Mouse (Mus musculus) liver, adult (tissue): Measurements from ENCODE around the gene Trmt5.
A peak's percentile ranks its signal among the peaks of the same experiment; 100 is the strongest.

ENCODE experiments used
- GATA4 ChIP-seq: IDR thresholded peaks from 2 replicates; pipeline ENCODE4 v1.6.1; 2014; ENCODE audit warnings: mild to moderate bottlenecking, low read length; ENCODE audit not compliant: insufficient replicate concordance

The Trmt5 gene

DNA sequence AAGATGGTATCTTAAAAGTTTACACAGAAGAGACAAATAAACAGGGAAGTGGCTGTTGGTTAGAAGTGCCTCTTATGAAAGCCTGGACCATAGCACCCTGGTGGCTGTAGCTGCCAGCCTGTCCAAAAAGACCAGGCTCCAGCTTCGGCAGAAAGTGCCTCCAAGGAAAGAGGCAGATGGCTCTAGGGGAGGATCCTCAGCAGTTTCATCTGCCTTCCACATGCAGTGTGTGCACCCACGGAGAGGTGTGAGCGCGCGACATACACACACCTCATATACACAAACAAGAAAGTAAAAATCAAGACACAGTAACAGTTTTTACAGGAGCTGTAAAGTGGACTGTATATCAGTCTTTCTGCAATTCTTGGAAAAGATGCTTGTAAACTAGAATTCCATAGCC lies 12.1 kb upstream of the Trmt5 start:
- no peak for TF ChIP-seq GATA4

DNA sequence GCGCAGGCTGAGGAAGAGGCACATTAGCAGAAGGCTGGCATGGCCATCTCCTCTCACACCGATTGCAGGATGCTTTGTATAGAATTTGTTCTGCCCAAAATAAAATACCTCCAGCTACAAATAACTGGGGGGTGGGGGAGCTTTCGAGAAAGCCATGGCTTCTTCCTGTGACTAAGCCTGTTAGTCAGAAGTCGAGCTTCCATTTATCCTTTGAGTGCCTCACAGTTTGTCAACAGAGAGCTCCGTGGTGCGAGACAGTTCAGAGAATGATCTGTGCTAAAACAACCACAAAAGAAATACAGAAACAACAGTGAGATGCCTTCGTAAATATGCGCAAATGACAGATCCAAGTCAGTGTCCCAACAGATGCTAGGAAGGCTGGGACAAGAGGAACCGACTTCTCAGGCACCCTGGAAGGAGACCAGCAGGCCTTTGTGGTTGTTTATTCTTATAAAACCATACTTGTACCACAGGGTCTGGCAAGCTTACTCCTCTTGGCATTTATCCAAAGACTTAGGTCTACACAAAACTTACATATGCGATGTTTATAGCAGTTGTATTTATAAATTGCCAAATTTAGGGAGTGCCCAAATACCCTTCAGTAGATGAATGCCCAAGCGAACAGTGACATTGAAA lies 9.1 kb upstream of the Trmt5 start:
- TF ChIP-seq GATA4 = no peak

DNA sequence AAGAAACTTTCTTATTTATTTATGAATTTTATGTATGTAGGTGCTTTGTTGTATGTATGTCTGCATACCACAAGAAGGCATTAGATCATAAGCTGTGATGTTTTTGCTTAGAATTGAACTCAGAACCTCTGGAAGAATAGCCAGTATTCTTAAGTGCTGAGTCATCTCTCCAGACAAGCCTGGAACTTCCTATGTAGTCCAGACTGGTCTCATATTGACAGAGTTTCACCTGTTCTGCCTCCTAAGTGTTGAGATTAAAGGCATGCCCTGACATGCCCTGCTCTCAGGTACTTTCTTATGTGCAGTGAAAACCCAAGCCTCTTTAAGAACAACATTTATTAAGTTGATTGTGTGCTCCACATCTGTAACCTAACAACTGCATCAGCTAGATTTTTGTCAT lies 8.4 kb upstream of the Trmt5 start:
- TF ChIP-seq GATA4 = no peak

DNA sequence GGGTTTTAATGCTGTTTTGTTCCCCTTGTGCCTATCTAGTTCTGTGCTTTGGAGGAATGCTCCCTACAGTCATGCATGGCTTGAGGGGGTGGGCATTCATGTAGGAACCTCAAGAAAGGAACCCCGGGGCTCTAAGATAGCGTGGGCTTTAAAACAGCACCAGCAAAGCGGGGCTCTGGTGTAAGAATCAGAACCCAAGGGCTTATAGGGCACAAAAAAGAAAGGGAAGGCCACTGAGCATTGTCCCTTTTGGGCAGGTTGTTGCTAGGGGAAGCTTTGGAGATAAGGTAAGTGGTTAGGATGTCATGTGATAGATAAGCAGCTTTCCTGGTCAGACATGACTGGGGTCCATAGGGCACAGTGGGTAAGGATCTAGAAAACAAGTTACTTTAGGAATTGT lies 2.1 kb upstream of the Trmt5 start:
- peak; percentile 40; the same call in 1 of the 2 replicates for TF ChIP-seq GATA4

DNA sequence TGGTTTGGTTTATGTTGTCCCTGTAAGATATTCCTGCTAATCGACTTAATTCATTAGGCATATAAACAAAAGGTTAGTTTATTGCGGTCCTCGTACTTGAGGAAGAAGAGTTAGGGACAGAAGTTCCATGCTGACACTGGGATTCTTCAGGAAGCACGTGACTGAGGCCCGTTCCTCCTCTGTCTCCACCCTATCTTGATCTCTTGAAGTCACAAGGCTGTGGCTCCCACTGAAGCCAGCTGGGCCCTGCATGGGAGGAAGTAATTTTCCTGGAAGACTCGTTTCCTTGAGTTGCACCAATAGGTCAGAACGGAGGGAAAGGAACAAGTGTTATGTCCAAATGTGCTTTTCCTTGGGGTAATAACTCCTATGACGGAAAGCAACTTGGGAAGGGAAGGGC lies 1.1 kb upstream of the Trmt5 start:
- peak; percentile 80 for TF ChIP-seq GATA4

DNA sequence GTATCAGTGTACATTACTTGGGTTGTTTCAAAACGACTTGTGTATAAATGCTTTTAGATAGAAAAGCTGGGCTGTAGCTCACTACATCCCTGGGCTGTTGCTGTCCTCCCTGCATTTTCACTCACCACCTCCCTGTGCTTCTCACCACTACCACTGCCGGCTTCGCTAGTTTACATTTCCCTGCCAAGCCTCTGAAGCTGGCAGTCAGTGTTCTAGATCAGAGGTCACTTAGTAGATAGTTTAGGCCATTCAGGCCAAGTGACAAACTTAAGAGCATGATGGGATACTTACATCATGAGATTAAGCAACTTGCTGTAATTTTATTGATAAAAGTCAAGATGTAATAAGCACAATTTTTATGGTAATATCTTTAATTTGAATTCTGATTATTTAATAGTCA lies 11.6 kb downstream of the Trmt5 start:
- no peak for TF ChIP-seq GATA4

DNA sequence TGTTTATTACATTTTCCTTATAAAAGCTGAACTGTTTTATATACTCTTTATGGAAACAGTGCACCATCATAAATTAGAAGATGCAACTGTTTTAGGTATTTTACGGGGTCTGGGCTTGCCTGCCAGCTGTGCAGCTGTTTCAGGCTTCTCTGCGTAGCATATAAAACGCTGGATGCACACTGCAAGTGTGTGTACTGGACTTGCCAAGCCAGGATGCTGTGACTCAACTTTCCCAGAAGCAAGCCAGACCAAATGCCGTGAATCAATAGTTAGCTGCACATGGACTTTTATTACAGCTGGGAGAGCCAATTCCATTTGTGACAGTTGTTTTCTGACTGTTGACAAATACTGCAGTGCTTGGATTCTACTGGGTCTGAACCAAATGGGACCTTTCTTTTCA lies 16.6 kb downstream of the Trmt5 start:
- TF ChIP-seq GATA4 = no peak

DNA sequence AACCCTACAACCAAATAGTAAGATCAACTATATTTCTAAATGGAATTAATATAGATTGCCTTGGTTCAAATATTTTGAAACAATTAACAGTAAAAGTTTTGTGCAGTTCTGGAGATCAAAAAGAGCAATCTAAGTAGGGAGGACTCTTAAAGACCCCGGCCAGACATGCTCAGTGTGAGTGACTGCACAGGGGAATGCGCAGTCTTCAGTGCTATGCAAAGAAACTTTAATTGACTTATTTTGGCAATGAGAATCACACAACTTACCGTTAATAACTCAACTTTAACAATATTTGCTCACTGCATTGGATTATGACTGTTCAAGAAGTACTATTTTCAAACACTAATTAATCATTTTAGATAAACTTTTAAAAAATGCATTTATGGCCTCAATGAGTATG lies 17.0 kb downstream of the Trmt5 start:
- no peak for TF ChIP-seq GATA4

DNA sequence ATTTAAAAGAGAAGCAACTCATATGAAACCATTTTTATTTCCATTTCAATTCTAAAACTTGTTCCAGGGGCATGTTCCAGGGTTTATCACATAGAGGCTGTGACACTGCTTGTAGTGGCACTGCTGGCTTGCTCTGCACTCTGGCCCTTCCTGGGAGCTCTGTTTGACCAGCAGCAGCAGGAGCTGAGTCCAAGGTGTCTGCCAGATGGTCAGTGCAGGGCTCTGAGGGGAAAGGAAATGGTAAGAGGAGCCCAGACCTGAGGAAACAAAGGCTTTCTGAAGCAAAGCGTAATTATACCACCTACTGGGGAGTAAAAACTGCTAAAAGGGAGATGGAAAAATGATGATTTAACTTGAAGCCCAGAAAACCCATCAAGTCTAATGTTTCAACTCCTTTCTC lies 18.0 kb downstream of the Trmt5 start:
- TF ChIP-seq GATA4 = no peak

DNA sequence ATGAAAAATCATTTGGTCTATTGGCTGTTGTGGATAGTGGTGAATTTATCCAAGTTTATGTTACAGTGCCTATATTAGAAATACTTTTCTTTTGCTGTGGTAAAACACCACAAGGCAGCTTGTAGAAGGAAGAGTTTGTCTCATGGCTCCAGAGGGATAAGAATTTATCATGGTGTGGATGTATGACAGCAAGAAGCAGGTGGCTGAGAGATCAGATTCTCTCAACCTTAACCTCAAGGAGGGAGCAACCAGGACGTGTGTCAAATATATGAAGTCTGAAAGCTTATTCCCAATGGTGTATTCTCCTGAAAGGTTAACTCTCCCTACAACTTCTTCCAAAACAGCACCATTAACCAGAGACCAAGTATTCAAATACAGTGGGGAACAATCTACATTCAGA lies 19.9 kb downstream of the Trmt5 start:
- TF ChIP-seq GATA4 = no peak

DNA sequence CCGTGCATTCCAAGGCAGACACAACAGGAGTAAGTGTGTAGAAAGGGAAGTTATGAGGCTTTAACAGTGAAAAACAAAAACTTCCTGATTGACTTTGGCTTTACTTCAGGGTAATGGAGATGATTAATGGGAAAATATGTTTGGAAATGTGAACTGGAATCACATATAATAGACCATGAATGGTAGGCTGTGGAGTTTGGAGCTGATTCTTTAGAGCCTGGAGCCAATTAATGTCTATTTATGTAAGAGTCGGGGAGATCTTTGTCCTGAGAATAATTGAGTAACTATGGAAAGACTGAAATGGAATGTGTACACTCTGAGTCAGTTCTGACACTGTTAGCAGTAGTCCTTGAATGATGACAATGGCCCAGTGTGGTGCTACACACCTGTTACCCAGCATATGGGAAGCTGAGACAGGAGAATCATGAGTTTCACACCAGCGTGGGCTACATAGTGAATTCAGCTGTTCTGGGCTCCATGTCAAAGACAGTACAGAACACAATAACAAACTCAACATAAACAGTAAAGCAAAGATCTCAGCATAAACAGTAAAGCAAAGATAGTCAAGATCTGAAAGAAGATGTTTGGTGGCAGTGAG lies 21.0 kb downstream of the Trmt5 start:
- TF ChIP-seq GATA4 = no peak

DNA sequence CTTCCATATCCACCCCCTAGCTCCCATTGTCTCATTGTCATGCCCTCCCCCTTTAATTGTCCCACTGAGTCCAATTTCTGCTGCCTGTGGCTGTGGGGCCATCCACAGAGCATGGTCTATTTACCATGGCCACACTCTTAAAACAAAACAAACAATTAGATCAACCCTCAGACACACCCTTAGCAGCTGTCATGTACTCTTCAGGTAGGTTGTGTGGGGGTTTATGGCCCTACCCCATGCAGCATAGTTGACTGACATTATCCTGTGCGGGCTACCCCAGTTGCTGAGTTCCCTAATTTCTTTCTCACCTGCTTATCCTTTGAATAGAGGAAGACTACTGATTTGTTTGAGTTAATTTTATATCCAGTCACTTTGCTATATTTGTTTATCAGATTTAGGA lies 26.2 kb downstream of the Trmt5 start:
- TF ChIP-seq GATA4 = no peak

DNA sequence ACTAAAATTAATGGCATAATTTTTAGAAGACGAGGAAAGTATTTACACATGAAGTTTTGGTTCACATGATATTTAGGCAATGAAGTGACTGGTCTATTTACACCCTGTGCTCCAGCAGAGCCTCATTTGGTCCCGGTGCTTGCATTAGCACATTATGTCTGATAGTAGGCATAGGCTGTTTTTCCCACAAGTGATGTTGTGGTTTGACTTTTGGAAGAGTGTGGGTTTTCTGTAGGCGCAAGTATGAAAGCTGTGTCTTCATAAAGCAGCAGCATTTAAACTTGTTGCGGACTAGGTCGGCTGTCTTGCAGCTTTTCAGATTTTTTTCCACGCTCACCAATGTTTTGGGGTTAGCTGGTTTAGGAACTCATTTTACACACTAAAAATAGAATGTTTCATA lies 27.2 kb downstream of the Trmt5 start:
- TF ChIP-seq GATA4 = no peak

DNA sequence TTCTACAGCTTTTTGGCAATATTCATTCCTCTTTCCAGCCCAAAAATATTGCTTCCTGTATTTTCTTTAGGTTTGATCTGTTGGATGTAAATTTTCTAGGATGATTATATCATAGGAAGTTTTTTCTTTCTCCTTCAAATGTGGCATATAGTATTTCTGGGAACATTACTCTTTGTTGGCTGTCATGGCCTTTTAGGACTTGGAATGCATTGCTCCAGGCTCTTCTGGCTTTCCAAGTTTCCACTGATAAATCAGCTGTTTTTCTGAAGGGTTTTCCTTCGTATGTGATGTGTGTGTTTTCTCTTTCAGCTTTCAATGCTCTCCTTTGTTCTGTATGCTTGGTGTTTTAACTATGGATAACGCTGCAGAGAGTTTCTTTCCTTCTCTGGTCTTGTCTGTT lies 31.5 kb downstream of the Trmt5 start:
- no peak for TF ChIP-seq GATA4

DNA sequence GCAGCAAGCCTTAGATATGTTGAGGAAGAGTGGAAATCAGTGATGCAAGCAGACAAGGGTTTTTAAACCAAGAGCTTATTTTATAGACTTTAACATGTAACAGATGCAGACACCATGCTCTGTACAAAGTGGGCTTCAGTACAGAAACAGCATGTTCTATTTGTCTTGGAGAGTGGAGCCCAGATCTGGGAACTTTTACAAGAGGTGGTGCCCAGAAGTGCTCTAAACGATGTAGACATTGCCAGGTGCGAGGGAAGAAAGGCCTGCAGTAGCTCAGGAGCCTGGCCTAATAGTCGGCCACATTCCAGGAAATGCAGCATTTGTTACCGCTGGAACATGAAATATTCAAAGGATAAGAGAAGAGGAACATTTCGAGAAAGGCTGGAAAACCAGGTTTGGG lies 40.8 kb downstream of the Trmt5 start:
- TF ChIP-seq GATA4 = no peak

DNA sequence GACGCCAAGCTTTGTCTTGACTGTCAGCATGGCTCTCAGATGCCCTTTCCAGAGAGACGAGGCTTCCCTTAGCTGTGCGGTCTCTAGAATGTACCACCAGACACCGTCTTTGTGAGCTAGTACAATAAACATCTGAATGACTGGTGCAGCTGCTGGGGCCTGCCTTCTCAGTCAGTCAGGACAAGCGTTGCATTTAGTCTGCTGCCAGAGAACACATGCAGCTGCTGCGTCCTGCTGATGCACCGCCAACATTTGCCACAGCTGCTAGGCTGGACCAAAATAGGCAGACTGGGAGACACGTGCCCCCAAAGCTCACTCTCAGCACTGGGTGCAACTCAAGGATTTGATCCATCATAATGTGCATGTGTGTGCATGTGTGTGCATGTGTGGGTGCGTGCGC lies 44.5 kb downstream of the Trmt5 start:
- no peak for TF ChIP-seq GATA4

DNA sequence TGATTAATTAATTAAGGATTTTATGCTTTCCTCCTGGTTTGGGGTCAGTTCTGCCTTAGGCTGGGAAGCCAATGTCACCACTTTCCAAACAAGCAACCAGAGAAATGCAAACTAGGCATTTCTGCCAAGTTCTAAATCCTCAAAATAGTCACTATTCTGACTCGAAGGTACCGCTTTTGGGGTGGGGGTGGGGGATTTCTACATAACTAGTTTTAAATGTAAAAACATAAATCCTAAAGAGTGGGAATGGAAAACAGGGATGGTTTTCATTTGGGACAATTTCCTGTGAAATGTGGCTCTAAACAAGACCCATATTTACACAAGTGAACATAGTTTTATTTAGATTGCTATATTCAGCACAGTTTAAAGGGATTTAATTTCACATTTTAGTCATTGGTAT lies 53.9 kb downstream of the Trmt5 start:
- no peak for TF ChIP-seq GATA4

DNA sequence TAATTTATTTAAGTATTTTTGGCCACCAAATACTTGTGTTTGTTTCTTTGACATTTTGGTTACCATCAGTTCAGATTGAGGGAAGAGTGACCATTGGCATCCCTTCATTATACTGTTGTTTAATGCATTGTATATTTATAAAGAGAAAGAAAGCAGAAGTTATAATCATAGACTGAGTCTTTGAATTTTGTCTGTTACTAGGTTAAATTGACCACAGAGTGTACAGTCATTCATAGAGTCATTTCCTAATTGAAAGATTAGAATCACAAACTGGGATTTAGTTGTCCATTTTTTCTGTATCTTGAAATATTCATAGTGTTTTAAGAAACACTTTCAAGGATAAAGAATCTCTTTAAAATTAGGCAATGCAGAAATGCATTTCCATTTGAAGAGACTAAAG lies 55.0 kb downstream of the Trmt5 start:
- TF ChIP-seq GATA4 = no peak

DNA sequence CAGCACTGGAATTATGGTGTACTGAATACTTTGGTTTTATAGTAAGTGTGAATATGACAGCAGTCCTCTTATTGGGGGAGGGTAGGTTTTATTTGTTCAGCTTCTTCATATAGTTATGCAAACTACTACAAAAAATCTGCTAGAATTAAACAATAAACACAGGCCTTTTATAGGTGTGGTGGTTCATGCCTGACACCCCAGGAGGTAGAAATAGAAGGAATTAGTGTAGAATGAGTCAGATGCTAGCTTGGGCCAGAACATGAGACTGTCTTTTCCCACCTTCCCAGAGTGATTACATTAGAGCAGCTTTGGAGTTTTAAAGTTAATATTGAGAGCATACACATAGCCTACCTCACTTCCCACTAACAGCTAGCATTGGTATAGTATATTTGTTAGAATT lies 56.3 kb downstream of the Trmt5 start:
- no peak for TF ChIP-seq GATA4
